Mouse (Mus musculus) MEL (cell line): ENCODE measurements around the gene Coil.

Source experiments
- CTCF ChIP-seq, 3 experiments: IDR thresholded peaks in 2 of 3; conservative IDR thresholded peaks in 1 of 3; 2 replicates each; pipeline ENCODE4 v1.5.1; 2011 to 2012; ENCODE audit warnings: low read length in 3 of 3, low read depth in 2 of 3, mild to moderate bottlenecking in 2 of 3, improper control_type of control experiment in 1 of 3, inconsistent platforms in 1 of 3, mixed read lengths in 1 of 3, moderate library complexity in 1 of 3; ENCODE audit not compliant: control insufficient read depth in 1 of 3, insufficient read depth in 1 of 3, poor library complexity in 1 of 3, severe bottlenecking in 1 of 3
- SIN3A ChIP-seq: IDR thresholded peaks from 2 replicates; pipeline ENCODE4 v1.6.1; 2012; ENCODE audit warnings: low read length, improper control_type of control experiment, inconsistent platforms
- ZKSCAN1 ChIP-seq: IDR thresholded peaks from 2 replicates; pipeline ENCODE4 v1.6.1; 2012; ENCODE audit warnings: low read depth, mild to moderate bottlenecking, inconsistent platforms, low read length, improper control_type of control experiment, moderate library complexity

- TF ChIP-seq CTCF (IDR thresholded peaks at IDR 0.05 in 2 of 3, conservative IDR thresholded peaks at IDR 0.05 in 1 of 3; ENCODE audit: control insufficient read depth in 1 of 3, insufficient read depth in 1 of 3, low read depth in 2 of 3, low read length in 3 of 3, poor library complexity in 1 of 3, severe bottlenecking in 1 of 3) (no peak), SIN3A (no peak; the same call in 1 of the 2 replicates), ZKSCAN1 (no peak)
These were observed 15.2 kb upstream of the Coil start for GRCm38 (mm10) chr11:88954803-88955202.
